ENCODE assay signal across 7 mouse cellular contexts in the genomic region with DNA sequence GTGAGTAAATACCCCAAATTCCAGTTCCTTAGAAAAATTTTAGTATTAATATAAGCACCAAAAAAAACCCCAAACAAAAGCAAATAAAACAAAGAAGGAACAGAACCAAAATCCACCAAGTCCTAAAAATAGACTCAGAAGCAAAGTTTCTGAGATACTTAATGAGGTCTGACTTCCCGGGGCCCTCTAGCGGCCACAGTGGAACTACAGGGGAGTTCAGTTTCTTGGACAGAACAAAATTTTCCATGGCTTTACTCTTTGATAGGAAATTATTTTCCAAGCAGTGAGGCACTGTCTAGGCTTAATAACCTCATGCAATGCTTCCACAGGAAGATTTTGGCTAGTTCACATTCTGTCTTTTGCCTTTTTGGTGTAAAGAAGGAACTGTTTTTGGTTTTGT.
DNase-seq lines count a peak whose midpoint lies in the region; ATAC-seq lines count a peak whose summit lies in the region.

No protein-coding gene starts in this region.

- DNase-seq in CD4-positive, CD25-positive, alpha-beta regulatory T cell, adult 2 months (ENCODE audit: low read depth, low spot score) = peak; percentile 75
- DNase-seq in ES-CJ7 (ENCODE audit: low read depth, low spot score) = peak; percentile 25
- peak; percentile 70 to 81 for DNase-seq in frontal cortex, postnatal 36 days (ENCODE audit: low spot score in 2 of 2)
- DNase-seq in kidney, postnatal 36 days = peak; percentile 86 to 95
- DNase-seq in lung, postnatal 10 days = peak; percentile 88
- DNase-seq in spleen, adult 12 weeks (ENCODE audit: low spot score) = peak; percentile 41

- peak; percentile 49; the same call in 1 of the 2 replicates for ATAC-seq in cerebellum, adult (ENCODE audit: insufficient number of reproducible peaks, low FRiP score, low TSS enrichment)

Comparison
In these comparisons a context has a peak if more than half of its experiments do, and no peak if none do; other contexts are left out.
1. Peak in every context shown above with its lines: DNase-seq and ATAC-seq.
2. DNase-seq: peak in every context shown above with its lines; median percentile 90 in kidney, postnatal 36 days; 88 in lung, postnatal 10 days; 76 in frontal cortex, postnatal 36 days; 75 in CD4-positive, CD25-positive, alpha-beta regulatory T cell, adult 2 months; 41 in spleen, adult 12 weeks; 25 in ES-CJ7.